8 mouse cellular contexts compared by ENCODE assay signal in the genomic region with DNA sequence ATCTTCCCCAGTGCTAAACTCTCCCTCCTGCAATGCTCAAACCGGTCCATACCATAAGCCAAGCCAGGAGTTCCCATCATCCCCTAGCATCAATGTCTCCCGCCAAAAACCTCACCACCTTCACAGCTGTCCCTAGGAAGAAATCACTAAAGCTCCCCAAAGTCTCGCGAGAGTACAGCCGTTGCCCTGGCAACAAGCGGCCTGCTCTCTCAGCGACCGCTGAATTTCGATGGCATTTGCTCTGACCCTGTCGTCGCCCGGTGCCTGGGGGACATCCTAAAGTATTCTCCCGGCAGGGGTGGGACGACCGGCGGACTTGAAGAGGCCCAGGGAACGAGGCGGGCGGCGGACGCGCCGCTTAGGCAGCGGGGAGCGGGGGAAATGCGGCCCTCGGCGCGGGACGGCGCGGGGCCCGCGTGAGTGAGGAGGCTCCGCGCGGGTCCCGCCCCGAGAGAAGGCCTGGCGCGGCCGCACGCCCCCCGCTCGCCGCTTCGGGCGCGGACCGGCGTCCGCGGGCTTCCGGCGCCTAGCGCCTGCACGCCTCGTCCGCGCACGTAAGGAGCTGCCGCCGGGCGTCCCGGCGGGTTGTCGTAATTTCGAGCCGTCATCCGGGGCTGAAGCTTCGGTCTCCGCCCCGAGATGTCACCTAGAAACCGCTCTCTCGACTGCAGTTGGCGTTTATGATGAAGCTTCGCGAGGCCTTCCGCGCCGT. TPM values are rescaled to one million over a fixed set of nuclear protein-coding genes. Genes with fewer than 3 reads are reported as not detected.
DNase-seq lines count a peak whose midpoint lies in the region; ATAC-seq lines count a peak whose summit lies in the region.

A gene (plus strand): TSS at position 202 of the 712 bp plus-strand sequence.

- DNase-seq in NIH3T3 (ENCODE audit: low read depth), result peak; percentile 99
- DNase-seq in cerebellum, postnatal 10 days, result peak; percentile 99
- peak; percentile 86 to 92 for DNase-seq in frontal cortex, postnatal 10 days (ENCODE audit: low spot score in 2 of 2)
- peak; percentile 92 to 95 for DNase-seq in layer of hippocampus, postnatal 14 days (ENCODE audit: low spot score in 2 of 2)
- DNase-seq in lung, postnatal 14 days, result peak; percentile 98
- peak; percentile 84 for DNase-seq in retina, adult 2 months (ENCODE audit: low read depth, low spot score)
- peak; percentile 94 to 95 for DNase-seq in thymus, postnatal 36 days

- peak within 1 kb of the TSS; percentile 90 for H3K9ac ChIP-seq in hindbrain, embryonic 12.5 days

- no peaks in the 10 kb centered on the region for H3K27me3 ChIP-seq in hindbrain, embryonic 12.5 days

- WGBS in hindbrain, embryonic 12.5 days, result under 1% methylated on average over 74 of the region's 81 CpGs

- peak within 1 kb of the TSS; percentile 69 for H3K4me3 ChIP-seq in hindbrain, embryonic 12.5 days

- no peaks in the 10 kb centered on the region for H3K4me1 ChIP-seq in hindbrain, embryonic 12.5 days

- no peaks in the 10 kb centered on the region for H3K36me3 ChIP-seq in hindbrain, embryonic 12.5 days

- peak within 1 kb of the TSS; percentile 97 for H3K27ac ChIP-seq in hindbrain, embryonic 12.5 days

- peak; percentile 95 for ATAC-seq in hindbrain, embryonic 12.5 days (ENCODE audit: low FRiP score)

- no peaks in the 10 kb centered on the region for H3K9me3 ChIP-seq in hindbrain, embryonic 12.5 days (replicated peaks)

- H3K4me2 ChIP-seq in hindbrain, embryonic 12.5 days (replicated peaks), result peak within 1 kb of the TSS; percentile 67

RNA-seq across cellular contexts. Expression of the gene that starts here (rescaled TPM):
- polyA plus RNA-seq in hindbrain, embryonic 12.5 days (2016; fragmentation: Nextera tagmentation; extraction: Ambion mirVana), result 8.9 and 9.3 TPM in 2 replicates
- total RNA-seq in layer of hippocampus, postnatal 14 days (2021), result 10 to 100 TPM; 17.7 to 20.9 TPM

Comparison
In these comparisons a context has a peak if more than half of its experiments do, and no peak if none do; other contexts are left out.
1. Peak in every context shown above with its lines: DNase-seq, ATAC-seq, H3K4me3 ChIP-seq and H3K27ac ChIP-seq.